Mouse (Mus musculus) natural killer cell, adult 2 months (primary cell): ENCODE measurements around the gene Ggt1.

Experiments
- DNase-seq, 2 experiments: peaks; one replicate each; pipeline ENCODE4 v3.0.0; 2022; ENCODE audit warnings: low spot score in 2 of 2

Ggt1 gene

DNA sequence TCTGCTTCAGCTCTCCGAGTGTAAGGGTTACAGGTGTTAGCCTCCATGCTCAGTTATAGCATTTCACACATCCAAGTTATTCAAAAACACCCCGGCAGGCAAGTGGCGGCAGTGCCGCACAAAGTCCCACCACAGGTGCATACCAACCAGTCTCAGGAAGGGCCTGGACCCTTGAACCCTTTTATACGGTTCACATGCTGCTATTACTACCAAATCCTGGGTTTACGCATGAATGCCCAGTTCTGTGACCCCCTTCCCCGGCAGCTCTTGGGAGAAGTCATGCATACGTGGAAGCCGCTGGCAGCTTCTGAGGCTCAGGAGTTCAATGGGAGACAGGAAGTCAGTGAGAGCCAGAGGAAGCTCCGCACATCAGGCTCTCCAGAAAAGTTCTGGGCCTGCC lies 11.8 kb downstream of the Ggt1 start:
- no peak for DNase-seq

- DNase-seq, result no peak
These were observed 12.6 kb downstream of the Ggt1 start for GRCm38 (mm10) chr10:75573965-75574364.

DNA sequence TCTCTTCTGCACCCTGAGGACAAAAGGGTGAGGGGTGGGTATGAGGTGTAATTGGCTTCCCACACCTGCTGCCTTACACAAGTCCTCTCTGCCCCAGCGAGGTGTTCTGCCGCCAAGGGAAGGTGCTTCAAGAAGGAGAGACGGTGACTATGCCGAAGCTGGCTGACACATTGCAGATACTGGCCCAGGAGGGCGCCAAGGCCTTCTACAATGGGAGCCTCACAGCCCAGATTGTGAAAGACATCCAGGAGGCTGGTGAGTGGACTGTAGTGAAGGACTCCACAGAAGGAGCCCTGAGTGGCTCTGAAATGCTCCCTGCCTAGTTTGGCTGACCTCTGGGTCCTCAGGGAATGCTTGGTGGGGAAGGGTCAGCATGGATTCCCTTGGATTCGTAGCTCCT lies 17.7 kb downstream of the Ggt1 start:
- DNase-seq, result no peak

DNA sequence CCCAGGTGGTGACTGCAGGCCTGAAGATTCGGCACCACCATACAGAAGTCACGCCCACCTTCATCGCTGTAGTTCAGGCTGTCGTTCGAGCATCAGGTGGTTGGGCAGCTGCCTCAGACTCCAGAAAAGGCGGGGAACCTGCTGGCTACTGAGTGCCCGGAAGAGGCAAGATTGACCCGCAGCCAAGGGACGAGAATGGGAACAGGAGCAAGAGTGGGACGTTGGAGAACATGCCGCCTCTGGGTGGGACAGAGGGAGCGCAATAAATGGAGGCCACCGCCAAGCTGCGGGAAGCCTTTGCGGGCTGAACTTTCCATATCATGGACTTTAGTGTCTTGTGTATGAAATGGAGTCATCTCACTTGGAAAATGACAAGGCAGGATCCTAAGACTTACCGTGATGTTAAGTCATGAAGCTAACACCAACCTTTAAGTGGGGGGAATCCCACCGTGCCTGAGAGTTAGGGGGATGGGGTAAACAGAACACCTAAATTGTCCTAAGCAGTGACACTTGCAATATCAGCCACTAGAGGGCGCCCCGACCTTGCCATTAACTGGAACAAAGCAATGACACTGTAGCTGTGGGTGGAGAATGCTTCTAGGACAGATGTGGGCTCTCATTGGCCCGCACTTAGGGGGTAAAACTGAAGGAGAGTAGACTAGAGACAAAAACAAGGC lies 24.6 kb downstream of the Ggt1 start:
- peak; percentile 85 to 91 for DNase-seq

- no peak for DNase-seq
These were observed 25.1 kb downstream of the Ggt1 start for GRCm38 (mm10) chr10:75586553-75586879.

GRCm38 (mm10) chr10:75587781-75588180 lies 26.4 kb downstream of the Ggt1 start:
- DNase-seq, result no peak

- DNase-seq, result no peak
These were observed 26.9 kb downstream of the Ggt1 start for GRCm38 (mm10) chr10:75588336-75588735.

- DNase-seq, result no peak
These were observed 27.7 kb downstream of the Ggt1 start, which contains the start of gene Ggt5 for GRCm38 (mm10) chr10:75589129-75589528. Gene Ggt5 (plus strand): TSS chr10:75589340.

- peak; percentile 61 to 75 for DNase-seq
These were observed 28.2 kb downstream of the Ggt1 start for GRCm38 (mm10) chr10:75589651-75590050.

DNA sequence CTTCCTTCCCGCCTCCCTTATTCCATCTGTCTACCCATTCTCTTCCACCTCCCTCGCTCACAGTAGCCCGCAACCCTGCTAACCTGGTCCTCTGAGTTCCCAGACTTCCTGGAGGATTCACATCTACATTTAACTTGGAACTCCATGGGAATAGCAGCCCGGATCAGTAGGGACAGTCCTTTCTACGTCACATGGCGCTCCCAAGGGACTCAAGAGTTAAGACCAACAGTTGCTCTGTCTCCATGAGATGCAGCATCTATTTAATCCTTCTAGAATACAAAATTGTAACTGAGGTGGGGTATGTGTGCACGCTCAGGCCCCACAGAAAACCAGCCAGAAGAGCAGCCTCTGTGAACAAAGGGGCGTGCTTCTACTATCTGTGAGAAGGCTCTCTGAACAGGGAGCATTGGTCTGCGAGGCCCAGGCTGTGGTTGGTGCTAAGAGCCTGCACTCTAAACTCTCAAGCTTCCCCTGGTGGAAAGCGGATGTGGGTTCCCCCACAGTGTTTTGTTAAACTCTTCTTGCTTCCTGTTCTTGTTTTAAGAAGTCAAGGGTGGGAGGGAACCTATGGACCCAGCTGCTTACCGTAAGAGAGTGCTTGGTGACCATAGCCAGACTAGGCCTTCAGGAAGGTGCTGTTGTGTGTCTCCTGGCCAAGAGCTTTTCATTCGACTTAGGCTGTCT lies 29.9 kb downstream of the Ggt1 start:
- DNase-seq, result peak; percentile 93 to 95

DNA sequence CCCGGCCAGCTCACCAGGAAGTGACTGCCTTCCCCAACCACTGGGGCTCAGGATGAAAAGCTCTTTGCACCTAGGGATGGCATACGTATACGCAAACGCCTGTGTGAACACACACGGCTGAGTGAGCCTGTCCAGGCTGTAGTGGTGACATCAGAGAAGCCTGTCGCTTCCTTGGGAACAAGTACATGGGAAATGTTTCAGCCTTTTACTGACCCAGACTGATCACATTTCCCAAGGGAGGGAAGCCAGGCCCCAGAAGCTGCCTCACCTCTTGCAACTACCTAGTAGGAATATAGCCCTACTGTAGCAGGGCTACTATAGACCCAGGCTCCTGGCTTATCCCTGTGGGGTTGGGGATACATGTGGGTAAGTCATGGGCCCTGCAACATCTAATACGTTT lies 31.2 kb downstream of the Ggt1 start:
- no peak for DNase-seq

- DNase-seq, result no peak
These were observed 34.6 kb downstream of the Ggt1 start for GRCm38 (mm10) chr10:75595981-75596380.

- no peak for DNase-seq
These were observed 38.9 kb downstream of the Ggt1 start for GRCm38 (mm10) chr10:75600189-75600730.

- DNase-seq, result peak in 1 of 2 experiments; percentile 29
These were observed 43.9 kb downstream of the Ggt1 start for GRCm38 (mm10) chr10:75605162-75605846.

DNA sequence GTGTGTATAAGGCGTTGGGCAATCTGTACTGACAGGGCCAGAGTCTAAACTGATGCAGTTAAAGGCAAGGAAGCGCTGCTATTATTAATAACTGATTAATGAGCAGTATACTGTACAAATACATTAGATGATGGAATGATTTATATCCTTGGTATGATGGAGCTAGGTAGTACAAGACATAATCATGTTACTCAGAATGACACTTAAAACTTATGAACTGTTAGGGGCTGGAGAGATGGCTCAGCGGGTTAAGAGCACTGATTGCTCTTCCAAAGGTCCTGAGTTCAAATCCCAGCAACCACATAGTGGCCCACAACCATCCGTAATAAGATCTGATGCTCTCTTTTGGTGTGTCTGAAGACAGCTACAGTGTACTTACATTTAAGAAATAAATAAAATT lies 45.8 kb downstream of the Ggt1 start:
- no peak for DNase-seq

GRCm38 (mm10) chr10:75608975-75609374 lies 47.6 kb downstream of the Ggt1 start:
- no peak for DNase-seq

DNA sequence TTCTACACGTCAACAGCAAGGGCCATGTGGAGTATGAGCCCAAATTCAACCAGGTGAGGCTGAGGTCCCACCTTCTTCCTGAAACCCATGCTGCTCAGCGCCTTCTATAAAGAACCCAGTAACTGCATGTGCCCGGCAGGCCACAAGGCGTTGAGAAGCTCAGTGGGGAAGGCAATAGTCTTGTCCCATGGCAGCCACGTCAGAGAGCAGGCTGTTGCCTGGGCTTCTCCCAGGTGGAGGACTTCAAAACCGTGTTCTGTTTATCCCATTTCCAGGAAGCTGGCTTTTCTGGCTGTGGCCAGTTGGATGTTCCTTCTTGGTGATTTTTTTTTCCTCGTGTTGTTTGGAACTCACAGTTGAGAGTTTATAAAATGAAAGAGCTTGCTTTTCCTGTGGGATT lies 49.1 kb downstream of the Ggt1 start:
- DNase-seq, result no peak

DNA sequence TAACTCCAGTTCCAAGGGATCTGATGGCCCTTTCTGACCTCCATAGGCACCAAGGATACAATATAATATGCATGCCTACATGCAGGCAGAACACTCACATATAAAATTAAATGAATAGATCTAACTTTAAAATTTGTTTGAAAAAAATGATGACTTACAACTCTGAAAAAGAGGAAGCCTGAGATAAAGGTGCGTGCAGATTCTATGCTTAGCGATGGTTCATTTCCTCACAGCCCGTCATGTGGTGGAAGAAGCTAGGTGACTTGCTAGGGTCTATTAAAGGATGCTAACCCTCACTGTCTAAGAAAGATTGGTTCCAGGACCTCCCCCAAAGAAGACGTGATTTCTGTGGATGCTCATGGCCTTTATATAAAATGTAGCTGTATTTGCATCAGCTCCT lies 54.6 kb downstream of the Ggt1 start:
- DNase-seq, result no peak

GRCm38 (mm10) chr10:75620818-75621217 lies 59.4 kb downstream of the Ggt1 start:
- no peak for DNase-seq

- DNase-seq, result no peak
These were observed 64.5 kb downstream of the Ggt1 start for GRCm38 (mm10) chr10:75625920-75626319.

DNA sequence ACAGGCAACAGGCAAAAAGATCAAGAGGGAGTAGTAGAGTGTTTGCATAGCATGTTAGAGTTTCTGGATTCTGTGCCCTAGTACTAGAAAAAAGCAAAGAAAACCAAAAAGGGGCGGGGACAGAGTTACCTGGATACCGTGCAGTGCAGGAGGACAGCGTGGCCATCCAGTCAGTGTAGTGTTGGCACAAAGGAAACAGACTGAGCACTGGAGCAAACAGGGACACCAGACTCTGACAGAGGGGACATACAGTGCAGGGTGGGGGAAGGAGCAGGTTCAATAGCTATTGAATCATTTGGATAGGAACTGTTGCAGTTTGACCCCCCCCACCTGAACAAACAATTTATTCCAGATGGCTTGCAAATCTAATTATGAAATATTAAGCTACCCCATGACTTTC lies 65.6 kb downstream of the Ggt1 start:
- DNase-seq, result no peak

GRCm38 (mm10) chr10:75627490-75627889 lies 66.1 kb downstream of the Ggt1 start:
- no peak for DNase-seq

- DNase-seq, result no peak
These were observed 71.2 kb downstream of the Ggt1 start for GRCm38 (mm10) chr10:75632633-75633032.
